Mouse (Mus musculus): ENCODE measurements around the gene Glipr2. TPM values are rescaled to one million over a fixed set of nuclear protein-coding genes. Genes with fewer than 3 reads are reported as not detected.

The Glipr2 gene
- total RNA-seq, 1 experiment from 2014 or later = 119 TPM

GRCm38 (mm10) chr4:43968650-43969049 lies 11.4 kb downstream of the Glipr2 start:
- ATAC-seq (replicated peaks; ENCODE audit: insufficient number of reproducible peaks, low FRiP score, low TSS enrichment, poor library complexity, severe bottlenecking) = no peak

GRCm38 (mm10) chr4:43969373-43969772 lies 12.2 kb downstream of the Glipr2 start:
- ATAC-seq (replicated peaks; ENCODE audit: insufficient number of reproducible peaks, low FRiP score, low TSS enrichment, poor library complexity, severe bottlenecking) = no peak

- no peak for ATAC-seq (replicated peaks; ENCODE audit: insufficient number of reproducible peaks, low FRiP score, low TSS enrichment, poor library complexity, severe bottlenecking)
These were observed 13.5 kb downstream of the Glipr2 start for GRCm38 (mm10) chr4:43970393-43971330.

- ATAC-seq (replicated peaks; ENCODE audit: insufficient number of reproducible peaks, low FRiP score, low TSS enrichment, poor library complexity, severe bottlenecking) = no peak
These were observed 14.4 kb downstream of the Glipr2 start for GRCm38 (mm10) chr4:43971541-43972136.

GRCm38 (mm10) chr4:43972137-43972591 lies 15.0 kb downstream of the Glipr2 start:
- ATAC-seq (replicated peaks; ENCODE audit: insufficient number of reproducible peaks, low FRiP score, low TSS enrichment, poor library complexity, severe bottlenecking) = peak; percentile 41

- peak; percentile 92 for ATAC-seq (replicated peaks; ENCODE audit: insufficient number of reproducible peaks, low FRiP score, low TSS enrichment, poor library complexity, severe bottlenecking)
These were observed 16.4 kb downstream of the Glipr2 start for GRCm38 (mm10) chr4:43973526-43973981.

GRCm38 (mm10) chr4:43974914-43975616 lies 17.9 kb downstream of the Glipr2 start:
- no peak for ATAC-seq (replicated peaks; ENCODE audit: insufficient number of reproducible peaks, low FRiP score, low TSS enrichment, poor library complexity, severe bottlenecking)

- no peak for ATAC-seq (replicated peaks; ENCODE audit: insufficient number of reproducible peaks, low FRiP score, low TSS enrichment, poor library complexity, severe bottlenecking)
These were observed 19.1 kb downstream of the Glipr2 start for GRCm38 (mm10) chr4:43976223-43976740.

GRCm38 (mm10) chr4:43978521-43979443 lies 21.6 kb downstream of the Glipr2 start:
- ATAC-seq (replicated peaks; ENCODE audit: insufficient number of reproducible peaks, low FRiP score, low TSS enrichment, poor library complexity, severe bottlenecking) = no peak

- no peak for ATAC-seq (replicated peaks; ENCODE audit: insufficient number of reproducible peaks, low FRiP score, low TSS enrichment, poor library complexity, severe bottlenecking)
These were observed 22.5 kb downstream of the Glipr2 start for GRCm38 (mm10) chr4:43979746-43980145.

GRCm38 (mm10) chr4:43980236-43980635 lies 23.0 kb downstream of the Glipr2 start:
- no peak for ATAC-seq (replicated peaks; ENCODE audit: insufficient number of reproducible peaks, low FRiP score, low TSS enrichment, poor library complexity, severe bottlenecking)

GRCm38 (mm10) chr4:43980846-43981245 lies 23.6 kb downstream of the Glipr2 start:
- no peak for ATAC-seq (replicated peaks; ENCODE audit: insufficient number of reproducible peaks, low FRiP score, low TSS enrichment, poor library complexity, severe bottlenecking)

GRCm38 (mm10) chr4:43981251-43981650 lies 24.1 kb downstream of the Glipr2 start:
- ATAC-seq (replicated peaks; ENCODE audit: insufficient number of reproducible peaks, low FRiP score, low TSS enrichment, poor library complexity, severe bottlenecking) = no peak

GRCm38 (mm10) chr4:43982053-43982732 lies 25.0 kb downstream of the Glipr2 start:
- ATAC-seq (replicated peaks; ENCODE audit: insufficient number of reproducible peaks, low FRiP score, low TSS enrichment, poor library complexity, severe bottlenecking) = peak; percentile 92

- ATAC-seq (replicated peaks; ENCODE audit: insufficient number of reproducible peaks, low FRiP score, low TSS enrichment, poor library complexity, severe bottlenecking) = no peak
These were observed 26.0 kb downstream of the Glipr2 start, which contains the start of gene Ccin for GRCm38 (mm10) chr4:43983181-43983580. Gene Ccin, plus strand, starts transcription at chr4:43983483.

- no peak for ATAC-seq (replicated peaks; ENCODE audit: insufficient number of reproducible peaks, low FRiP score, low TSS enrichment, poor library complexity, severe bottlenecking)
These were observed 26.6 kb downstream of the Glipr2 start for GRCm38 (mm10) chr4:43983756-43984155.

- no peak for ATAC-seq (replicated peaks; ENCODE audit: insufficient number of reproducible peaks, low FRiP score, low TSS enrichment, poor library complexity, severe bottlenecking)
These were observed 27.1 kb downstream of the Glipr2 start for GRCm38 (mm10) chr4:43984326-43984725.
